Mouse (Mus musculus) A20 (cell line): ENCODE data around the gene Ralgps1.
"Not testable (repeated sequence)": the region's sequence is repeated elsewhere in the genome, so short reads cannot be mapped to it uniquely, and the experiment has no call there.

Experiments used
- DNase-seq: peaks from one replicate; pipeline ENCODE4 v3.0.0-alpha.2; 2011; ENCODE audit warnings: low read depth, low spot score

The Ralgps1 gene

DNA sequence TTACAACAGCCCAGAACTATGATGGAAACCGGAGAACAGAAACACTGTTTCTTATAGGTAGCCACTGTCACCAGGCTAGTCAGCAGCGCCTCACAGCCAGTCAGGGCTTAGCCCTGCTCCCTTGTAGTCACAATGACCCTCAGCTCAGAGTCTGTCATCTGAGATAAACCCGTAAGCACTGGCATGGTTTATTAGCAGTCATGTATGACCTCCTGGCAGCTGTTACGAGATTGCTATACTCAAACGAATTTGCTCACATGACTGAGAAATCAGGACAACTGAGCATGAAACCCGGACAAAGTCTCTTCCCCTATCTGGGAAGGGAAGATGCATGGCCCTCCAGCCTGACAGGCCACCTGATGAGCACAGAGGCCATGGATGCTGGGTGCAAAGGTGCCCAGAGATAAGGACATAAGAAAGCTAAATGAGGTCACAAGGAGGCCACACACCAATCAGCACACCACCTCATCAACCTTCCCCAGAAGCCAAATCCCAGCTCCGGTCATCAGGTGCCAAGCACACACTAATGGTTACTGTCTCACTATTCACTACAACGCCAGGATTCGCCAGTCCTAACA, 10.1 kb downstream of the Ralgps1 start:
- DNase-seq = no peak

DNA sequence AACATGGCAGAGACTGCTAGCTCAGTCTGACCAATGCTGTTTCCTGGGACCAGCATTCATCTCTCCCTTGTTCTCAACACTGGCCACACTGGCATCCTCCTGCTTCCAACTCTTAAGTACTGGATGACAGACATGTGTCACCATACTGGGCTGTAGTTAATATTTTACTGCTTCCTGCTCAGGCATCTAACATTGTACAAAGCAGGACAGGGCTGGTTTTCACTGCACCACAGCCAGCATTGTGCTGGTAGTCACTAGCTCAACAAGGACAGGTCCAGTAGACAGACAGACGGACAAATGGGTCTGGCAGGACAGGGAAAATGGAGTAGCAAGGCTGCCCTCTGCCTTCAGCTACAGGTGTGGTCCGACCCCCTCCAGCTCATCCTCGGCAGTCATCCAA, 10.7 kb downstream of the Ralgps1 start:
- DNase-seq = no peak

DNA sequence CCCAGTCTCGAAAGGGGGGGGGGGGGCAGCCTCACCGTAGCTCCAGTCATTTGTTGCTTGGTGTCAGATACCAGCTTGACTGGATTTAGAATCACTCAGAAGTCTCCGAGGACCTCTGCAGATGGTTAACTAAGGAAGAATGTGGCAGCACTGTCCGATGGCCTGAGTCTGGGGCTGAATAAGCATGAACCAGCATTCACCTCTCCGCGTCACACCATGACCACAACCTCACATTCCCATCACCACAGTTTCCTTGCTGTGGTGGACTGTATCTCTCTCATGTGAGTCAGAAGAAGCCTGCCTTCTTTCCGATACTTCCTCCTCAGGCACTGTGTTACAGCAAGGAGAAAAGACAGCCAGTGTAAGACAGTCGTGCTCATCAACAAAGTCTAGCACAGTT, 12.1 kb downstream of the Ralgps1 start:
- no peak for DNase-seq

DNA sequence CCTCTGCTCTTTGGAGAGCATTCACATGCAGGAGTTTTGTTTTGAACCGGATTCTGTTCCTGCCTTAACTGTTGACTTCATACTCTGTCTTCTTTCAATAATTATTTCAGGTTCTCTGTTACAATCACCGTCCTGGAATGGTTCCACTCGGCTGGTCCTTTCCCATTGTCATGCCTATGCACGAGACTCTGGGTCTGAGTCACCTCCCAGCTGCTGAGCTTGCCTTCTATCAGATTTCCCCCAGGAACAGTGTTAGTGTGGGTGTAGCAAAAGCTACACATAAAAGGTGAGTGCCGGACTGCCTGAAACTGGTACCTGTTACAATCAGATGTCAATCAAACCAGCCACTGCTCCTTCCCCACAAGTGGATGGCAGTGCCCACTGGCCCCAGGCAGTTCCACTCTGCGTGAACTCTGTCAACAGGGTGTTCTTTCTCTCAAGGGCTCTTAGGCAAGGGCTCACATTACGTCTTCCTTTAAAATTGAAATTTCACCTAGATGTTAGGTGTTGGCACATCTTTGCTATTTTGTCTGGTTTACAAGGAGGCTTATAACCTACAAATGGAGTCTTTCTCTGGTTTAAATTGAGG, 13.9 kb downstream of the Ralgps1 start:
- no peak for DNase-seq

- DNase-seq = no peak
Observed at GRCm38 (mm10) chr2:33355558-33355957, 15.7 kb downstream of the Ralgps1 start.

- DNase-seq = peak; percentile 50
Observed at GRCm38 (mm10) chr2:33353432-33353831, 17.9 kb downstream of the Ralgps1 start.

DNA sequence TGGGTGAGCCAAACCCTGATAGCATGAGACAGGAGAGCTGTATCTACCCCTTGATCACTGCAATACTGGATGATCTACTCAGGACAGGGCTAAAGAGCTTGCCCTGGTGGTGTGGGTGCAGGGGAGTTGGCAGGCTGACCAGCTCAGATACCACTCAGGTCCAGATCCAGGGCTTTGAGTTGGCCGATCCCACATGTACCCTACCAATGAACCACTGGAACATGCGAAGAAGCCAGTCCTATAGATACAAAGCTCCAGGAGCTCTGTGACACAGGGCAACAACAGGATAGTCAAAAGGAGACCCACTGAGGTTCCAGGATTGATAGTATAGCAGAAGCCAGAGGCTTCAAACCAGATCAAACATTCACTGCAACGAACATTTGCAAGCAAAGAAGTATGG, 19.8 kb downstream of the Ralgps1 start:
- no peak for DNase-seq

- DNase-seq = no peak
Observed at GRCm38 (mm10) chr2:33350921-33351320, 20.4 kb downstream of the Ralgps1 start.

DNA sequence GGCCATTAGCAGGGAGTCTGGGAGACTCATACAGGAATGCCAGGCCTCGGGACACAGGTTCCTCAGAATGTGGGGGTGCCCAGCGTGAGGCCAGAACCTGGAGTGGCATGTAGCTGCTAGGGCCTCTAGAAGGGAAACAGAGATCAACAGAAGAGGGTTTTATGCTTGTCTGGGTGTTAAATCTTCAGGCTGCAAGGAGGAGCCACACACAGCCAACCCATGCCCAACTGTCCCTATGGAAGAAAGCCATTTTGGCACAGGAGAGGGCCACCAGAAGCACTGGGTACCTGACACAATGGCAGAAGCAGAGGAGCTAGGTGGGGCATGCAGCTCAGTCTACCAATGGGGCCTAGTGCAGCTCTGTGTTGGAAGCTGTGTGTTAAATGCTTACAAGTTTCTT, 21.7 kb downstream of the Ralgps1 start:
- no peak for DNase-seq

GRCm38 (mm10) chr2:33349081-33349480, 22.2 kb downstream of the Ralgps1 start:
- DNase-seq = peak; percentile 74

- no peak for DNase-seq
Observed at GRCm38 (mm10) chr2:33348260-33348659, 23.0 kb downstream of the Ralgps1 start.

DNA sequence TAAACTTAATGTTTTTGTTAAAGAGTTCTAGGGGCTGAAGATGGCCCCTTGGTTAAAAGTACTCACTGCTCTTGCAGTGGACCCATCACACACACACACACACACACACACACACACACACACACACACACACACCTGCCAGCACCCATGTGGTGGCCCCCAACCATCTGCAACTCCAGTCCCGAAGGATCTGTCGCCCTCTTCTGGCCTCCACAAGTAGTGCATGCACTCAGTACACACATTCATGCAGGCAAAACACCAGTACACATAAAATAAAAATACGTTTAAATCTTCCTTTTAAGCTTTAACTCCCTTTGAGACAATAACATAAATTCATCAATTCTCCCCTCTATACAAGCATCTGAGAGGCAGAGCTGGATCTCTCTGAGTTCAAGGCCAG, 23.7 kb downstream of the Ralgps1 start:
- peak; percentile 62 for DNase-seq

DNA sequence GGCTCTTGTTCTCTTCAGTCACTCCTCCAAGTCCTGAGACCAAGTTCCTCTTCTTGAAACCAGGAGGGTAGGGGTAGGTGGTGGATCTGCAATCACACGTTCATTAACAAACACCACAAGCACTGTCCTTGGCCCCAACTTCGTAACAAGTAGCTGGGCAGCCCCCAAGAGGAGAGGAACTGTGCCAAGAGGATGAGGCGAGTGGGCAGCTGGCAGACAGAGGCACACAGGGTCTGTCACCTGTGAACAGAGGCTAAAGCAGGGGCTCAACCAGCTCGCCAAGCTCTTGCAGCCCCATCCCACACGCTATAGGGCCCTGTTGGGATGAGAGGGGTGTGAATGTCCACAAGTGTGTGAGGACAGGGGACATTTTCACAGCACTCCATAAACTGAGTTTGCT, 24.5 kb downstream of the Ralgps1 start:
- no peak for DNase-seq

- DNase-seq = no peak
Observed at GRCm38 (mm10) chr2:33345956-33346355, 25.3 kb downstream of the Ralgps1 start.

GRCm38 (mm10) chr2:33345475-33345874, 25.8 kb downstream of the Ralgps1 start:
- no peak for DNase-seq

DNA sequence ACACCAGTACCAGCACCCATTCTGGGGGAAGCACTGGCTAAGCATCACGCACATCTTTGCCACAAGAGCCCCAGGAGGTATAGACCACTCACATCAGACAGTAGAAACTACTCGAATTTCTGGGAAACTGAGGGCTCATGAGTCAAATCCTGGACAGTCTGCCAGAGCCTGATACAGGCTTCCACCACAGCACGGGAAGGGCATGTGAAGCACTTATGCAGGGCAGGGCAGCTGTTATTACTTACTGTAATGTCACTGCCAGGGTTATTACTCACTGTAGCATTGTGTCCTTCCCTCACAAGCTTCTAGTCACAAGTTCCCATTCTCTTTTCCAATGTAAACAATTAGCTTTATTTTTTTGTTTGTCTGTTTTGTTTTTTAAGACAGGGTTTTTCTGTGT, 27.9 kb downstream of the Ralgps1 start:
- no peak for DNase-seq

DNA sequence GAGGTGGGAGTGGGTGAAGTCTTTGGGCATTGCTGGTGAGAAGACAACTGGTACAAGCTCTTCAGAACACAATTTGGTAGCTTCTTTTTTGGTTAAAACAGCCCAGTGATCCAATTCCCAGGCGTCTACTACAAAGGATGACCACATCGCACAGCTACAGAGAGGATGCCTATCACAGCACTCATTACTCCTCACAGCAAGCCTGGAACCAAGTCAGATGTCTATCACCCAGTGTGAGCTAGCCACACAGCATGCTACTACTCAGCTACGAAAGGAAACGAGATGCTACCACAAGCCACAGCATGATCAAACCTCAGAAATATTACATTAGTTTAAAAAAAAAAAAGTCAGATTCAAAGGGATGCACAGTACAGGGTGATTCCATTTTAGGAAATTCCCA, 29.1 kb downstream of the Ralgps1 start:
- no peak for DNase-seq

GRCm38 (mm10) chr2:33335789-33336188, 35.5 kb downstream of the Ralgps1 start:
- no peak for DNase-seq

DNA sequence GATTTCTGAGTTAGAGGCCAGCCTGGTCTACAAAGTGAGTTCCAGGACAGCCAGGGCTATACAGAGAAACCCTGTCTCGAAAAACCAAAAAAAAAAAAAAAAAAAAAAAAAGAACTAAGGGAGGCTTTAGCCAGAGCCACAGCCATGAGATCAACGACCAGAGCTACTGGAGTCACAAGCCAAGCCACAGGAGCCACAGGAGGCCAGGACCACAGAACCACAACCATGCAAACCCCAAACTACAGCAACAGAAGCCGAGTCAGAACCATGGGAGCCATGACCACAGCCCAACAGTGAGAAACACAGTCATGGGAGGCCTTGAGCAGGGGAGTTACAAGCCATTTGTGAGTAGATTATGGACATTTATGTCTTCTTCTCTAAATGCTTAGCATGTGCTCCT, 41.7 kb downstream of the Ralgps1 start:
- no peak for DNase-seq

- peak; percentile 70 for DNase-seq
Observed at GRCm38 (mm10) chr2:33328941-33329340, 42.3 kb downstream of the Ralgps1 start.

DNA sequence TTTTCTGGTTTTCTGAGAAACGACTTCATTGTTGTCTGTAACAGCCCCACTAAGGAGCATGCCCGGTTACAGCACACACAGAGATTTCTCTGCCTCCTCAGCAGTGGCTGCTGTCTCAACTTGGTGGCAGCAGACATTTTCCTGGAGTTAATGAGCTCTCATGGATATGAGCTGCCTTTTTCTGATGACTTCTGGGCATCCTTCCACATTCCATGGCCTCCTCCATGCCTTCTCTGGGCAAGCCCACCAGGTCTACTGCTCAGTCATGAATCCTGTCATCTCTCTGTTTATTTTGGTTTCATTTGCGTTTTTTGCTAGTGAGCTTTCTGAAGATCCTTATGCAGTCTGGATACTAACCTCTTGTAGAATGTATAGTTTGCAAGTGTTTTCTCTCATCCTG, 45.9 kb downstream of the Ralgps1 start:
- DNase-seq = no peak

DNA sequence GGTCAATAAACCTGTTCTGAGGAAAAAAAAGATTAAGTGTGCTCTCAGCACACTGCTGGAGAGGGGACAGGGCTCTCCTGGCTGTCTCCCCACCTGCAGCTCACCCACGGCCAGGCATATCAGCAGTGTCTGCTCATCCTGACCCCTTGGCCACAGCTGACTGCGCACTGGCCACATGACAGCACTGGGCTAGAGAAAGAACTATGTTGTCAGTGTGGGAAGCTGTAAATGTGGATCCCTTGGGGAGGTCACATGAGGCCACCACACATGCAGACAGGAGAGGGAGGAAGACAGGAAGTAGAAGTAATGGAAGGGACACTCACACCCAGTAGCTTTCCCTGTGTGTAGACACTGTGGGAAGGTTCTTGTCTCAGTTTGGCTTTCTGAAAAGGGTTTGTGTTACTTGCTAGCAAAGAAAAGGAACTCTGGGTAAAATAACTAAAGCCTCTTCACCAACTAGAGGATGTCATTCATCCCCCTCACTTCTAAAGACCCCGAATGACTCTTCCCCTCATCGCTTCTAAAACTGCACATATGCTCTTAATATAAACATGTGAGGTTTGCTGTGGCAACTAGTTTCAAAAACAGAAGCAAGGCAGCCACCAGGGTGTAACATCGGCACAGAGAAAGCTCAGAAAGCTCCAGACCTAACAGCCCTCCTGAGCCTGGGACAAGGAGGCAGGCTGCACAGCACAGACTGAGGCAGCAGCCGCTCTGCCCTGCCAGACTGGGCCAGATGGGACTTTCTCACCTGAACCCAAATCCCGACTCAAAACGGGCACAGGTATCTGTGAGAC, 47.3 kb downstream of the Ralgps1 start:
- no peak for DNase-seq

GRCm38 (mm10) chr2:33323043-33323625, 48.2 kb downstream of the Ralgps1 start:
- DNase-seq = not testable (repeated sequence)
